Mouse (Mus musculus) erythroblast, embryonic 14.5 days (primary cell): ENCODE measurements around the gene Cebpzos. TPM values are rescaled to one million over a fixed set of nuclear protein-coding genes. Genes with fewer than 3 reads are reported as not detected.

ENCODE experiments used
- H3K27me3 ChIP-seq: 2 replicates; pipeline ENCODE4 v1.6.1; 2012; ENCODE audit warnings: inconsistent platforms; ENCODE audit not compliant: control insufficient read depth
- H3K36me3 ChIP-seq: 2 replicates; pipeline ENCODE4 v1.6.1; 2012; ENCODE audit warnings: mild to moderate bottlenecking, inconsistent platforms; ENCODE audit not compliant: control insufficient read depth
- H3K4me1 ChIP-seq: 2 replicates; pipeline ENCODE4 v1.6.1; 2012; ENCODE audit warnings: inconsistent platforms; ENCODE audit not compliant: control insufficient read depth
- H3K4me3 ChIP-seq: replicated peaks from 2 replicates; pipeline ENCODE3; 2012; ENCODE audit warnings: moderate library complexity, mild to moderate bottlenecking, inconsistent platforms
- H3K9me3 ChIP-seq: 2 replicates; pipeline ENCODE4 v1.6.1; 2012; ENCODE audit warnings: low read length, inconsistent platforms, mixed read lengths; ENCODE audit not compliant: control insufficient read depth
- GATA1 ChIP-seq: IDR thresholded peaks from 2 replicates; pipeline ENCODE4 v1.6.1; 2012; ENCODE audit warnings: low read length, inconsistent platforms, mixed read lengths
- TAL1 ChIP-seq: IDR thresholded peaks from 3 replicates; pipeline ENCODE4 v1.6.1; 2012; ENCODE audit warnings: low read length, inconsistent platforms, mixed read lengths
- polyA plus RNA-seq: library from polyadenylated mRNA; stranded (reverse); fragments of >175 nt; gene quantifications from 2 replicates; pipeline ENCODE4 v1.2.3, GENCODE M21; 2012

The Cebpzos gene
- not detected in 2 replicates for polyA plus RNA-seq

- no peak for TF ChIP-seq GATA1
- no peak for TF ChIP-seq TAL1
- H3K36me3 ChIP-seq, result peaks cover 34% of the 10 kb centered on the region
- no peaks in the 10 kb centered on the region for H3K27me3 ChIP-seq
- H3K9me3 ChIP-seq, result no peaks in the 10 kb centered on the region
- H3K4me1 ChIP-seq, result peaks cover 23% of the 10 kb centered on the region
- H3K4me3 ChIP-seq, result peak within 1 kb of the TSS; percentile 86
These were observed at the start of gene Cebpzos for GRCm38 (mm10) chr17:78916369-78916813. Gene Cebpzos, plus strand, starts transcription at chr17:78916500.

- Histone ChIP-seq H3K36me3 (peaks cover 66% of the 10 kb centered on the region), H3K27me3 (no peaks in the 10 kb centered on the region), H3K4me3 (no peak overlapping the region), H3K4me1 (no peaks in the 10 kb centered on the region), H3K9me3 (no peaks in the 10 kb centered on the region)
- no peak for TF ChIP-seq TAL1
- no peak for TF ChIP-seq GATA1
These were observed 42.4 kb upstream of the Cebpzos start for GRCm38 (mm10) chr17:78873886-78874285.

- Histone ChIP-seq H3K9me3 (peaks cover 3% of the 10 kb centered on the region), H3K4me3 (peak overlapping the region; percentile 82), H3K4me1 (peaks cover 22% of the 10 kb centered on the region), H3K27me3 (no peaks in the 10 kb centered on the region), H3K36me3 (peaks cover 21% of the 10 kb centered on the region)
- TF ChIP-seq GATA1 (no peak), TAL1 (no peak)
These were observed 34.4 kb upstream of the Cebpzos start for GRCm38 (mm10) chr17:78881878-78882304.

GRCm38 (mm10) chr17:78882401-78883112 is 33.7 kb upstream of the Cebpzos start, which contains the start of gene Eif2ak2:
Gene Eif2ak2, minus strand, starts transcription at chr17:78882573.
- Histone ChIP-seq H3K4me1 (peaks cover 22% of the 10 kb centered on the region), H3K27me3 (no peaks in the 10 kb centered on the region)
- TF ChIP-seq GATA1, result no peak
- TF ChIP-seq TAL1, result no peak

GRCm38 (mm10) chr17:78883291-78883690 is 33.0 kb upstream of the Cebpzos start:
- peaks cover 10% of the 10 kb centered on the region for H3K36me3 ChIP-seq
- TF ChIP-seq GATA1, result no peak
- no peak for TF ChIP-seq TAL1
- peaks cover 22% of the 10 kb centered on the region for H3K4me1 ChIP-seq

More at GRCm38 (mm10) chr17:78882401-78883112, 33.7 kb upstream of the Cebpzos start, which contains the start of gene Eif2ak2:
- Histone ChIP-seq H3K4me3 (peak within 1 kb of the TSS; percentile 82), H3K9me3 (peaks cover 3% of the 10 kb centered on the region), H3K36me3 (peaks cover 17% of the 10 kb centered on the region)

GRCm38 (mm10) chr17:78885286-78886065 is 30.8 kb upstream of the Cebpzos start:
- Histone ChIP-seq H3K36me3 (peaks cover 2% of the 10 kb centered on the region), H3K4me1 (peaks cover 20% of the 10 kb centered on the region), H3K9me3 (peaks cover 3% of the 10 kb centered on the region), H3K4me3 (no peak overlapping the region), H3K27me3 (no peaks in the 10 kb centered on the region)
- TF ChIP-seq TAL1 (no peak), GATA1 (no peak)

More at GRCm38 (mm10) chr17:78883291-78883690, 33.0 kb upstream of the Cebpzos start:
- H3K9me3 ChIP-seq, result peaks cover 3% of the 10 kb centered on the region
- no peaks in the 10 kb centered on the region for H3K27me3 ChIP-seq
- H3K4me3 ChIP-seq, result no peak overlapping the region

GRCm38 (mm10) chr17:78888554-78888953 is 27.7 kb upstream of the Cebpzos start:
- Histone ChIP-seq H3K27me3 (no peaks in the 10 kb centered on the region), H3K36me3 (no peaks in the 10 kb centered on the region), H3K9me3 (peaks cover 3% of the 10 kb centered on the region), H3K4me3 (no peak overlapping the region), H3K4me1 (no peaks in the 10 kb centered on the region; the same call in 1 of the 2 replicates)
- no peak for TF ChIP-seq GATA1
- no peak for TF ChIP-seq TAL1

- peaks cover 3% of the 10 kb centered on the region for H3K9me3 ChIP-seq
- no peaks in the 10 kb centered on the region; the same call in 1 of the 2 replicates for H3K4me1 ChIP-seq
- no peaks in the 10 kb centered on the region for H3K27me3 ChIP-seq
- TF ChIP-seq GATA1, result no peak
- TF ChIP-seq TAL1, result no peak
- H3K36me3 ChIP-seq, result no peaks in the 10 kb centered on the region
- H3K4me3 ChIP-seq, result no peak overlapping the region
These were observed 27.1 kb upstream of the Cebpzos start for GRCm38 (mm10) chr17:78889184-78889583.

GRCm38 (mm10) chr17:78891020-78891419 is 25.3 kb upstream of the Cebpzos start:
- H3K36me3 ChIP-seq, result no peaks in the 10 kb centered on the region
- H3K4me3 ChIP-seq, result no peak overlapping the region
- no peaks in the 10 kb centered on the region for H3K4me1 ChIP-seq
- TF ChIP-seq TAL1 (no peak), GATA1 (no peak)
- no peaks in the 10 kb centered on the region for H3K27me3 ChIP-seq
- H3K9me3 ChIP-seq, result no peaks in the 10 kb centered on the region
